Mouse (Mus musculus): ENCODE measurements around the gene Gm11146.

Gene Gm11146

GRCm38 (mm10) chr16:77556446-77557105, 45.3 kb downstream of the Gm11146 start:
- DNase-seq (ENCODE audit: low read depth): no peak

- DNase-seq (ENCODE audit: low read depth): no peak
Measured at GRCm38 (mm10) chr16:77551051-77551450, 50.8 kb downstream of the Gm11146 start.

Data from induced T-regulatory cell, adult 2 months (primary cell).